Mouse (Mus musculus) myocyte (in vitro differentiated cells): Measurements from ENCODE around the gene Arid1a.

Experiments used
- POLR2A ChIP-seq: IDR thresholded peaks from one replicate; pipeline ENCODE4 v1.6.1; 2011; ENCODE audit warnings: low read depth, mild to moderate bottlenecking, control low read depth, moderate library complexity; ENCODE audit not compliant: insufficient read length
- USF1 ChIP-seq: IDR thresholded peaks from one replicate; pipeline ENCODE4 v1.6.1; 2011; ENCODE audit warnings: low read depth, mild to moderate bottlenecking, control low read depth, moderate library complexity

DNA sequence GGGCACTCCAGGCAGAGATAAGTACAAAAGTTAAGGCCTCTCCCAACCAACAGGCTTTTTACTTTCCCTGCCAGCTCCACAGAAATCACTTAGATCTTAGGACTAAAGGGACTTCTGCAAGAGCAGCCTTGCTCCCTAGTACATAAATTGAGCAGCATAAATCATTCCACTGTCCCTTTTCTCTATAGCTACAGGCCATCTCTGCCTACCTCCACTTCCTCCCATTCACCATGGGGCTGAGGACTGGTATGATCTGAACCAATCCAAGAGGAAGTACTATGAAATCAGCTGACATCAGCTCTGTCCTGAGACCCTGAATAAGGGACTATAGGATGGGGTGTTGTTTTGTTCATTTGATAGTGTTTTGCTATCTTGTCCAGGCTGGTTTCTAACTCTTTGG, 26.4 kb downstream of the Arid1a start:
- no peak for TF ChIP-seq POLR2A
- no peak for TF ChIP-seq USF1
